Mouse (Mus musculus): ENCODE results near the gene Erf. TPM values are rescaled to one million over a fixed set of nuclear protein-coding genes. Genes with fewer than 3 reads are reported as not detected.

Gene Erf
- total RNA-seq, 2 experiments from 2014 or later: 29.4 to 36.1 TPM

DNA sequence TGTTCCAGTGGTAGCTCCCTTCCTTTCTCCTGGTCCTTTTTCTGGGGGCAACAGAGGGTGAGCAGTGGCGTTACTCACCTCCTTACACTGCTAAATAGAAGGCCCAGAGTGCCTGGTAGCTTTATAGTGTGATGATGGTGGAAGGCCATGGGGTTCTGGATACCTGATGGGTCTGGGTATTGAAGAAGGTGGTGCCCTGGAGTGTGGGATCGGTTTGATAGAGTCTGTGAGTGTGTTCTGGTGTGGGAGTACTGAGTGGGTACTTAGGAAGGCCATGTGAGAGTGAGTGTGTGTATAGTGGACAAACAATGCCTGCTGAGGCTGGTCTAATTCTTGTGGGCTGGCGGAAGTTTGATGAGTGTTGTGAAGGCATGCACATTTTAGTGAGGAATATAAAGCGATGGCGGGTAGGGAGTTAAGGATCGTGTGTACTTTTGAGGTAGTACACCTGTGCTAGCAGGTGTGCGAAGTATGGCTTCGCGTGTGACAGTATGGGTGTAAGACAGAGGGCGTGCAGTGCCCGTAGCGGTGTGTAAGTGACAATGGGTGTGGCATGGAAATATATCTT, 30.7 kb upstream of the Erf start:
- intact Hi-C loops (cut with DNase I): no loop called here
- DNase-seq: no peak

- peak; percentile 43 for DNase-seq
- intact Hi-C loops (cut with DNase I): loop anchor here (2.0 kb wide), 1 partner anchor 39 kb away; no protein-coding TSS in a partner anchor
Measured at GRCm38 (mm10) chr7:25279861-25280791, 29.6 kb upstream of the Erf start.

- DNase-seq: peak; percentile 96
- intact Hi-C loops (cut with DNase I): loop anchor here (2.0 kb wide), 1 partner anchor 38 kb away; no protein-coding TSS in a partner anchor
Measured at GRCm38 (mm10) chr7:25279076-25279860, 28.7 kb upstream of the Erf start.

- DNase-seq: peak; percentile 87
- intact Hi-C loops (cut with DNase I): loop anchor here (2.0 kb wide), 1 partner anchor 38 kb away; no protein-coding TSS in a partner anchor
Measured at GRCm38 (mm10) chr7:25278341-25279075, 27.9 kb upstream of the Erf start.

DNA sequence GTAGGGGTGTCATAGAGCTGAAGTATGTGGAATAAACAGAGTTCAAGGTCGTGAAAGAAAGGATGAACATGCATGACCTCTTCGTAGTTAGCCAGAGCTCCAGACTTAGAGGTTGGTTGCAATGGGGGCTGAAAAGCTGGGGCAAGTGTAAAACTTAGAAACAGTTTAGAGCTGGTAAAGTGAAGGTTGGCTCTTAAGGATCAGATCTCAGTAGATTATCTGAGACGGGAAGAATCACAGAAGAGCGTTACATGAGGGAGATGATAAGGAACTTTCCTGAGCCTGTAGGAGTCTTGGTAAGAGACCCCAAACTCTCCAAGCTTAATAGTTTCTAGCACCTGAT, 27.4 kb upstream of the Erf start:
- DNase-seq: no peak
- intact Hi-C loops (cut with DNase I): loop anchor here (2.0 kb wide), 1 partner anchor 37 kb away; no protein-coding TSS in a partner anchor

DNA sequence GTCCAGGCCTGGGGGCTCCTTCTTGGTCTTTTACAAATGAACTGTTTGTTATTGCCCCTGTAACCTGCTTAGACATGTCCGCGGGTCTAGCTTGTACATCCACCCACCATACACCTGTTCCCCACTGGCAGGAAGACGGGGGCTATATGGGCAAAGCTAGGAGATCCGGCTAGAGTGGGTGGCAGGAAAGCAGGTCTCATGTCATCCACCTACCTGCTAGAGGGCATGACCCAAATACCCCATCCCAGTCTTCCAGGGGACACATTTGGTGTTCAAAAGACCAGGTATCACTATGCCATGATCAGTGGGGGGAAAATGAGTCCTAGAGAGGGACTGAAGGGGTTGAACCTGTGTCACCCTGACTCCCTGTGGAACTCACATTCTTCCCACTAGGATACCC, 26.8 kb upstream of the Erf start:
- intact Hi-C loops (cut with DNase I): no loop called here
- DNase-seq: no peak

GRCm38 (mm10) chr7:25275555-25276298, 25.2 kb upstream of the Erf start:
- intact Hi-C loops (cut with DNase I): no loop called here
- DNase-seq: no peak

DNA sequence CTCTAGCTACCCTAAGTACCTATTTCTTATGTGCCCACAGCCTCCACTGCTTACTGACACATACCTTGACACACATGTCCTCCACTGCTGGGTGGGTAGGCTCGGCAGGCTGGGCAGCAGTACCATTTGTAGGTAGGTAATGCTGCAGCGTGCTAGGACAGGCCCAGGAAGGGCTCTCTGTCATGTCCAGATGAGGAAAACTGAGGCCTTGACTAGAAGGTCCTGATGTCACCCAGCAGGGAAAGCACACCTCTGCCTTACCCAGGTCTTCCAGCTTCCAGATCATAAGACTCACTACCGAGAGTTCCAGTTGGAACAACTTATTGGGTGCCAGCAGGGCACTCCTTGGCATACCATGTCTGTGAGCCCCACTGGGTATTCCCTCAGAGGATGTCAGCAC, 24.4 kb upstream of the Erf start:
- no peak for DNase-seq
- intact Hi-C loops (cut with DNase I): no loop called here

DNA sequence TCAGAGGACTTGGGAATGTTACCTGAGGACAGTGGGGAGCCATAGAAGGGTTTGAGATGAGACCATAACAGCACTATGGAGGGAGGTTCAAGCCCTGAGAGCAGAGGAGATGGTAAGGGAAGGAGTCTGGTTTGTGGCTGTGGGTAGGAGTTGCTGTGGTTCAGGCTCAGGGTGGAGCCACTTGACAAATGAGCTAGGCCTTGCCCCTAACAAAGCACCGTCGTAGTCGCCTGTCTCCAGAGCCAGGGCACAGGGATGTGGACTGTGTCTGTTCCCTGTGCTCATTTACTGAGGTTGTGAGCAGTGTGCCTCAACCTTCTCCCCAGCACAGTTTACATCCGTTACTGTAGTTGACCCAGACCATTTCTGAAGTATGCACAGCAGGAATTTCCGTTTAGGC, 24.0 kb upstream of the Erf start:
- intact Hi-C loops (cut with DNase I): no loop called here

DNA sequence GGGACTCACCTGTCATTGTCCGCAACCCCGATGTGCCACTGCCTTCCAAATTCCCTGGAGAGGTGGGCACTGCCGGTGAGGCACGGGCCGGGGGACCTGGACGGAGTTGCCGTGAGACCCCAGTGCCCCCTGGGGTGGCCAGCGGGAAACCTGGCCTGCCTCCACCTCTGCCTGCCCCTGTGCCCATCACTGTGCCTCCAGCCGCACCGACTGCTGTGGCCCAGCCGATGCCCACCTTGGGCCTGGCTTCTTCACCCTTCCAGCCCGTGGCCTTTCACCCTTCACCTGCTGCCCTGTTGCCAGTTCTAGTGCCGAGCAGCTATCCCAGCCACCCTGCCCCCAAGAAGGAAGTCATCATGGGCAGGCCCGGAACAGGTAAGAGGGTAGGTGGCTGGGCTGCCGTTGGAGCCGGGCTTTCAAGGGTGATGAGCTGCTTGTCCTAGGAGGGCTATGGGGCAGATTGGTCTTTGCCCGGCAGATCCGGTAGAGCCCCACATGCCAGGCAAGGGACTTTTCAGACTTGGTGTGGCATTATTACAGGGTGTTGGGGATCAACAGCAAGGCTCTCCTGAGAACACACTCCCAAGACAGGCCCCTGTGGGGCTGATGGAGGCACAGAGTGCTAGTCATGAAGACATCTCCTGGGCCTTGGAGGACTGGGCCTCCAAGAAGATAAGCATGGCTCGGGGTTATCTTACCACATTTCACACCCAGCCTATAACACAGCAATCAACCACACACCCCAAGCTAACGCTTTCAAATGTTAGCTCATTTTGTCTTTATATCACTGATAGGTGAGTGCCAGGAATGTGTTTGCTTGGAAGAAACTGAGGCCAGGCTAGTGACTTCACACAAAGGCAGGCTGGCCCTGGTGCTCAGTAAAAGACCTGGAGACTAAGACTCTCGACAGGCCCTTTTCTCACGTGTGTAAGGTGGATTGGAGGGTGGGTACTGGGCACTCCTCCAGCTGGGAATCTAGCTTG, 23.0 kb upstream of the Erf start:
- DNase-seq: no peak
- intact Hi-C loops (cut with DNase I): no loop called here

More for the DNA sequence above, 24.0 kb upstream of the Erf start:
- no peak for DNase-seq

DNA sequence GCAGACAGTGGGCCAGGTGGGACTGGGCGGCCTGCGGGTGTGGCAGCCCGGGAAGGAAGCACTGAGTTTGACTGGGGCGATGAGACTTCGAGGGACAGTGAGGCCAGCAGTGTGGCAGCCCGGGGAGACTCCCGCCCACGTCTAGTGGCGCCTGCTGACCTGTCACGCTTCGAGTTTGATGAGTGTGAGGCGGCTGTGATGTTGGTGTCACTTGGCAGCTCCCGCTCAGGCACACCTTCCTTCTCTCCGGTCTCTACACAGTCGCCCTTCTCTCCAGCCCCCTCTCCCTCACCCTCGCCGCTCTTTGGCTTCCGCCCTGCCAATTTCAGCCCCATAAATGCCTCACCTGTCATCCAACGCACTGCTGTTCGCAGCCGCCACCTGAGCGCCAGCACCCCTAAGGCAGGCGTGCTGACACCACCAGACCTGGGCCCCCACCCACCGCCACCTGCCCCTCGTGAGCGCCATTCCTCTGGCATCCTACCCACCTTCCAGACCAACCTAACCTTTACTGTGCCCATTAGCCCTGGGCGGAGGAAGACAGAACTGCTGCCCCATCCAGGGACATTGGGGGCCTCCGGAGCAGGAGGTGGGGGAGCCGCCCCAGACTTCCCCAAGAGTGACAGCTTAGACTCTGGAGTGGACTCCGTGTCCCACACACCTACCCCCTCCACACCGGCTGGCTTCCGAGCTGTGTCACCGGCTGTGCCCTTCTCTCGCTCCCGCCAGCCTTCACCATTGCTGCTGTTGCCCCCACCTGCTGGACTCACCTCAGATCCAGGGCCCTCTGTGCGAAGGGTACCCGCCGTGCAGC, 22.1 kb upstream of the Erf start:
- no peak for DNase-seq
- intact Hi-C loops (cut with DNase I): no loop called here

GRCm38 (mm10) chr7:25271651-25272444, 21.3 kb upstream of the Erf start:
- intact Hi-C loops (cut with DNase I): no loop called here
- DNase-seq: no peak

DNA sequence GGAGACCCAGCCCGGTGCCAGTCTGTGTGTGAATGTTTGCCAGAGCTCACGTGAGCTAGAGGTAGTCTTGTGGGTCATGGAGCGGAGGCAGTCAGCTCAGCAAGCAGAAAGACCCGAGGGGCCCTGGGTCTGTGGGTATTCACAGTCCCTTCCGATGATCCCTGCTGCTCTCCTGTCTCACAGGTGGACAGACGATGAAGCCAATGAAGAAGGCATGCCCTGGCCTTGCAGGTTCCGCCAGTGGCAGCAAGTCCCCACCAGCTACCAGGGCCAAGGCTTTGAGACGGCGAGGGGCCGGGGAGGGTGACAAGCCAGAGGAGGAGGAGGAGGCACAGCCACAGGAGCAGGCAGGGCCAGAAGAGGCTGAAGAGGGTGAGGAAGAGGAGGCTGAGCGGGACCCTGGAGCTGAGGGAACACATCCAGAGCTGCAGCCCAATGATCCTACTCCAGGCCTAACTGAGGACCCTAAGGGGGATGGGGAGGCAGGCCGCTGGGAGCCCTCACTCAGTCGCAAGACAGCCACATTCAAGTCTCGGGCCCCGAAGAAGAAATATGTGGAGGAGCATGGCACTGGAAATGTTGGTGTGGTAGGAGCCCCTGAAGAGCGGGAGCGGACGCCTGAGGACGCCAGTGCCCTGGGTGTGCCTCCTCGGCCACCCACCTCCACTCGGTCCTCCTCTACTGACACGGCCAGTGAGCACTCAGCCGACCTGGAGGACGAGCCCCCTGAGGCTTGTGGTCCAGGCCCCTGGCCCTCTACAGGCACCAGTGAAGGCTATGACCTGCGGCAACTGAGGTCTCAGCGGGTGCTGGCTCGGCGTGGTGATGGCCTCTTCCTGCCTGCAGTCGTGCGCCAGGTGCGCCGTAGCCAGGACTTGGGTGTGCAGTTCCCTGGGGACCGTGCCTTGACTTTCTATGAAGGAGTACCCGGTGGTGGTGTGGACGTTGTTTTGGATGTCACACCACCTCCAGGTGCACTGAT, 20.4 kb upstream of the Erf start:
- DNase-seq: no peak

GRCm38 (mm10) chr7:25269545-25270271, 19.1 kb upstream of the Erf start:
- DNase-seq: no peak
- intact Hi-C loops (cut with DNase I): no loop called here

More for the DNA sequence above, 20.4 kb upstream of the Erf start:
- intact Hi-C loops (cut with DNase I): no loop called here

- intact Hi-C loops (cut with DNase I): no loop called here
- DNase-seq: no peak
Measured at GRCm38 (mm10) chr7:25269029-25269428, 18.5 kb upstream of the Erf start.
